Mouse (Mus musculus) CD4-positive, CD25-positive, alpha-beta regulatory T cell (primary cell): Measurements from ENCODE around the gene Gabbr2. TPM values are rescaled to one million over a fixed set of nuclear protein-coding genes. Genes with fewer than 3 reads are reported as not detected.

Experiments
- polyA plus RNA-seq: library from polyadenylated mRNA; unstranded; fragments of 100-300 nt; shearing (Covaris generic); gene quantifications from one replicate; pipeline ENCODE4 v1.2.1, GENCODE M21; 2017

Gabbr2 gene
- 0.08 TPM for polyA plus RNA-seq

GRCm38 (mm10) chr4:46991016-46991958 is at the start of gene Gabbr2:
Gabbr2 (minus strand) TSS chr4:46991873.

GRCm38 (mm10) chr4:46650086-46650753 is 341.5 kb downstream of the Gabbr2 start, which contains the start of gene Tbc1d2:
Tbc1d2 (minus strand) TSS chr4:46650209.

Other genes with a start within 250 kb of the Gabbr2 start
- 0.49 TPM for gene Anks6, start 65.6 kb upstream of the Gabbr2 start, polyA plus RNA-seq
- gene Galnt12, start 100.0 kb upstream of the Gabbr2 start, polyA plus RNA-seq = 41.8 TPM
- 0.96 TPM for gene Col15a1, start 216.3 kb upstream of the Gabbr2 start, polyA plus RNA-seq